In the genomic region with DNA sequence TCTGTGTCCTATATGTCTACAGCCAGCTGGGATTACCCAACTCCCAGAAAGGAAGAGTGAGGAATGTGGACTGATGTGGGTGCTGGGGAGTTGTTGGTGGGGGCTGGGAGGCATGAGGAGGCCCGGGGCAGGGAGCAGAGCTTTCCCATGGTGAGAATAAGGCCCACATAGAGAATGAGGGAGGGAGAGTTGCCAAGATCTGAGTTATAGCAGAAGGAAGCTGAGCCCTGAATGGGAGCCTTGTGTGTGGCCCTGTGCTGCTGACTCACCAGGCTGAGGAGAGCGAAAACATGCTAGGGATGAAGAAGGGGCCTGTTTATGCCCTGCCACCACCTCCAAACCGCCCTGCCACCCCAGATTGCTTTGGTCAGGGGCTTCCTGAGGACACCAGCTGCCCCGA, we compare ENCODE assay signal across 9 mouse cellular contexts. TPM values are rescaled to one million over a fixed set of nuclear protein-coding genes. Genes with fewer than 3 reads are reported as not detected.
DNase-seq lines count a peak whose midpoint lies in the region; ATAC-seq and TF ChIP-seq lines count a peak whose summit lies in the region.
"Had no signal": no experiment of that assay in that cellular context is flagged by ENCODE, and none has a peak within 500 bp of the region (broad histone marks: within the 10 kb centered on the region; RNA-seq: fewer than 3 reads in every experiment).

No protein-coding gene starts in this region.

- H3K36me3 ChIP-seq in kidney, embryonic 15.5 days = no peaks in the 10 kb centered on the region
- H3K36me3 ChIP-seq in forebrain, postnatal 0 days (ENCODE audit: insufficient read depth) = no peaks in the 10 kb centered on the region
- H3K36me3 ChIP-seq in midbrain, embryonic 15.5 days (replicated peaks) = no peaks in the 10 kb centered on the region
- H3K36me3 ChIP-seq: liver, embryonic 13.5 days had no signal

- H3K9ac ChIP-seq in kidney, embryonic 15.5 days = no peak overlapping the region
- no peak overlapping the region for H3K9ac ChIP-seq in forebrain, postnatal 0 days
- no peak overlapping the region for H3K9ac ChIP-seq in midbrain, embryonic 15.5 days
- H3K9ac ChIP-seq: liver, embryonic 13.5 days had no signal

- 37% methylated on average over 4 of the region's 4 CpGs for WGBS in kidney, embryonic 15.5 days
- WGBS in forebrain, postnatal 0 days = 24% methylated on average over 4 of the region's 4 CpGs
- WGBS in midbrain, embryonic 15.5 days = 48% methylated on average over 4 of the region's 4 CpGs

- H3K4me2 ChIP-seq in kidney, embryonic 15.5 days = no peak overlapping the region
- no peak overlapping the region for H3K4me2 ChIP-seq in forebrain, postnatal 0 days (ENCODE audit: low read depth)
- no peak overlapping the region for H3K4me2 ChIP-seq in midbrain, embryonic 15.5 days
- H3K4me2 ChIP-seq: liver, embryonic 13.5 days had no signal

- no peak overlapping the region for H3K4me3 ChIP-seq in kidney, embryonic 15.5 days (replicated peaks)
- H3K4me3 ChIP-seq in forebrain, postnatal 0 days (ENCODE audit: low read depth, low read length) = no peak overlapping the region
- no peak overlapping the region for H3K4me3 ChIP-seq in midbrain, embryonic 15.5 days
- H3K4me3 ChIP-seq: liver, embryonic 13.5 days had no signal

- H3K9me3 ChIP-seq in kidney, embryonic 15.5 days (replicated peaks) = no peaks in the 10 kb centered on the region
- H3K9me3 ChIP-seq in forebrain, postnatal 0 days (ENCODE audit: low read length) = no peaks in the 10 kb centered on the region
- no peaks in the 10 kb centered on the region for H3K9me3 ChIP-seq in midbrain, embryonic 15.5 days
- H3K9me3 ChIP-seq: liver, embryonic 13.5 days had no signal

- peaks cover 28% of the 10 kb centered on the region for H3K4me1 ChIP-seq in kidney, embryonic 15.5 days
- 0 out of 2 replicates have a peak, but pooled peaks cover 7% of the 10 kb centered on the region for H3K4me1 ChIP-seq in forebrain, postnatal 0 days (ENCODE audit: insufficient read depth)
- H3K4me1 ChIP-seq in midbrain, embryonic 15.5 days = peaks cover 19% of the 10 kb centered on the region
- H3K4me1 ChIP-seq: liver, embryonic 13.5 days had no signal

- TF ChIP-seq CTCF in forebrain, postnatal 0 days (IDR thresholded peaks at IDR 0.05; ENCODE audit: low read depth) = no peak

- no peak for DNase-seq in kidney, postnatal 25 days
- peak; percentile 61 for DNase-seq in adrenal gland, postnatal 14 days
- peak; percentile 60 for DNase-seq in forebrain, postnatal 0 days
- DNase-seq in layer of hippocampus, adult 9-11 months = peak; percentile 93
- no peak for DNase-seq in retina, postnatal 1 day
- no peak for DNase-seq in natural killer cell, adult 2 months (ENCODE audit: low spot score in 2 of 2)
- DNase-seq: liver, embryonic 13.5 days had no signal

- peak; percentile 63; the same call in 1 of the 2 replicates for ATAC-seq in kidney, embryonic 15.5 days (replicated peaks; ENCODE audit: low FRiP score)
- ATAC-seq in forebrain, postnatal 0 days = peak; percentile 63
- ATAC-seq in midbrain, embryonic 15.5 days (replicated peaks) = peak; percentile 59; the same call in 1 of the 2 replicates

- H3K27ac ChIP-seq in kidney, embryonic 15.5 days = peak overlapping the region; percentile 66
- peak overlapping the region; percentile 30; the same call in 1 of the 2 replicates for H3K27ac ChIP-seq in forebrain, postnatal 0 days (ENCODE audit: low read depth, low read length)
- H3K27ac ChIP-seq in midbrain, embryonic 15.5 days = peak overlapping the region; percentile 37
- H3K27ac ChIP-seq: liver, embryonic 13.5 days had no signal

- no peaks in the 10 kb centered on the region for H3K27me3 ChIP-seq in kidney, embryonic 15.5 days
- H3K27me3 ChIP-seq in forebrain, postnatal 0 days (ENCODE audit: insufficient read depth, low read length) = no peaks in the 10 kb centered on the region
- H3K27me3 ChIP-seq in midbrain, embryonic 15.5 days (replicated peaks) = no peaks in the 10 kb centered on the region

RNA-seq across cellular contexts. Expression of gene Wnt2b, which starts 32.1 kb away (rescaled TPM):
- 0.36 and 1.1 TPM in 2 replicates for polyA plus RNA-seq in kidney, embryonic 15.5 days (2015; fragmentation: Nextera tagmentation; extraction: Ambion mirVana)
- 9.6 and 14.7 TPM in 2 replicates for total RNA-seq in adrenal gland, postnatal 14 days (2021)
- 1.2 and 2.0 TPM in 2 replicates for total RNA-seq in forebrain, postnatal 0 days (2014; rRNA removed)
- polyA plus RNA-seq in forebrain, postnatal 0 days (2015; fragmentation: Nextera tagmentation; extraction: Ambion mirVana) = 0.21 and 0.47 TPM in 2 replicates
- 0.86 and 1.2 TPM in 2 replicates for polyA plus RNA-seq in midbrain, embryonic 15.5 days (2015; fragmentation: Nextera tagmentation; extraction: Ambion mirVana)

RNA-seq across cellular contexts. Expression of gene Cttnbp2nl, which starts 59.1 kb away (rescaled TPM):
- 26.4 and 29.4 TPM in 2 replicates for polyA plus RNA-seq in kidney, embryonic 15.5 days (2015; fragmentation: Nextera tagmentation; extraction: Ambion mirVana)
- total RNA-seq in adrenal gland, postnatal 14 days (2021) = 22.9 and 27.3 TPM in 2 replicates
- total RNA-seq in forebrain, postnatal 0 days (2014; rRNA removed) = 27.9 and 31.7 TPM in 2 replicates
- polyA plus RNA-seq in forebrain, postnatal 0 days (2015; fragmentation: Nextera tagmentation; extraction: Ambion mirVana) = 32.9 and 44.9 TPM in 2 replicates
- 60.6 and 60.9 TPM in 2 replicates for polyA plus RNA-seq in midbrain, embryonic 15.5 days (2015; fragmentation: Nextera tagmentation; extraction: Ambion mirVana)

Comparison
In these comparisons a context has a peak if more than half of its experiments do, and no peak if none do; other contexts are left out.
1. DNase-seq: peak in adrenal gland, postnatal 14 days (single experiment), forebrain, postnatal 0 days (single experiment) and layer of hippocampus, adult 9-11 months (single experiment); none in kidney, postnatal 25 days (0 of 2), retina, postnatal 1 day (single experiment) and natural killer cell, adult 2 months (0 of 2).
2. Peak in every context shown above with its lines, with median percentiles within 50 percentile points of each other: ATAC-seq and H3K27ac ChIP-seq.